Mouse (Mus musculus) thymus, adult 18-20 months (tissue): ENCODE results near the gene Nkg7.

ENCODE experiments used
- DNase-seq, 2 experiments: peaks; one replicate each; pipeline ENCODE4 v3.0.0; 2022; ENCODE audit warnings: mixed read lengths in 2 of 2

Gene Nkg7

DNA sequence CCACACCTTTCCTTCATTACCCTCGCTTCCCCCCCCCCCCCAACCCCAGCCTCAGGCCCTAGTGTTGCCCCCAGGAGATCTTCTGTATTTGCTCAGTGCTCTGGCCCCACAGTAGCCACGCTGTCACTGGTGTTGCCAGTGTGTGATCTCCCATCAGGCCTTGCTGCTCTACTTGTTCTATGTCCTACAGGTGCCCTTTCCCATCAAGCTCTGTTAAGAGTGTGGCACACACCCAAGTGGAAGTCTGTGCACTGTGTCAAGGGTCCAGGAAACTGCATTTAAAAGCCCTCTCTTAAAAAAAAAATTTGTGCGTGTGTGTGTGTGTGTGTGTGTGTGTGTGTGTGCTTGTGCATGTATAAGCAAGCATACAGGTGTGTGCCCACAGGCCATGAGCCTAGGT is 11.4 kb downstream of the Nkg7 start:
- no peak for DNase-seq

DNA sequence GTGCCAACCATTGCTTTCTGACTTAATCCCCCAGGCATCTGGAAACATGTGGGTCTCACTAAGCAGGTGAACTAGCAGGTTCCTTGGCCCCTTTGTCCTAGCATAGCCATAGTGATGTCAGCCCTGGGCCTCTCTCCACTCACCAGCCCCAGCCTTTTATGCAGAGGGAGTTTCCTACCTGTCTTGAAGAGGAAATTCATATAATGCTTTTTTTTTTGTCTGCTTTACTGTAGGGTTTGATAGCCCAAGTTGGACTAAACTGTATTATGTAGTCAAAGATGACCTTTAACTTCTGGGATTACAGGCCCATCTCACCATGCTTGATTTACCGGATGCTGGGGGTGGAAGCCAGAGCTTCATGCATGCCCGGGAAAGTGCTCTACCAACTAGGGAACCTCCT is 12.9 kb downstream of the Nkg7 start:
- DNase-seq: no peak

DNA sequence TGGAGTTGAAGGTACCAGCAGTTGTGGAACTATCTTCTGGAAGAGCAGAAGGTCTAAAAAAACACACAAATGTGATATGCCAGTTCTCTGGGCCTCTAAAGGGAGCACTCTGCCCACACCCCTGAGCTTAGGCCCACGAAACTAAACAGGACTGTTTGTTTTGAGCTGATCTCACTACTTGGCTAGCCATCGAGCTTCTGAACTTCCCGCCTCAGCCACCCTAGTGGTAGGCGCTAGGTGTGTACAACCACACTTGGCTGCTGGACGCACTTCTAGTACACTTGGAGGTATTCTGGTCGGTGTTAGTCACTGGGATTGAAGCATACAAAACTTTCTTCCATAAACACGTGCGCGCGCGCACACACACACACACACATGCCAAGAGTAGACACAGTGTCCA is 14.9 kb downstream of the Nkg7 start:
- DNase-seq: no peak

DNA sequence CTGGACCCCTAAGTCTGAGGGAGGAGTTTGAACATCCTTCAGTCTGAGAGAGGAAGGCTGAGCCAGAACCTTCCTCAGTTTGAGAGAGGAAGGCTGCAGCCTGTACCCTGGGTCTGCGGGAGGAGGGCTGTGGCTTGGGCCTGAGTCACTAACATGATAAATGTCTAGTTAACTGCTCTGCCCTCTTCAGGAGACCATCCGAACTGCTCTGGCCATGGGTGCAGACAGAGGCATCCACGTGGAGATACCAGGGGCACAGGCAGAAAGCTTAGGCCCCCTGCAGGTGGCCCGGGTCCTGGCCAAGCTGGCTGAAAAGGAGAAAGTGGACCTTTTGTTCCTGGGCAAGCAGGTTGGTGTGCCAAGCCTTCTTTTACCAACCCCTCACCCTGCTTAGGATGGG is 15.7 kb downstream of the Nkg7 start:
- no peak for DNase-seq

DNA sequence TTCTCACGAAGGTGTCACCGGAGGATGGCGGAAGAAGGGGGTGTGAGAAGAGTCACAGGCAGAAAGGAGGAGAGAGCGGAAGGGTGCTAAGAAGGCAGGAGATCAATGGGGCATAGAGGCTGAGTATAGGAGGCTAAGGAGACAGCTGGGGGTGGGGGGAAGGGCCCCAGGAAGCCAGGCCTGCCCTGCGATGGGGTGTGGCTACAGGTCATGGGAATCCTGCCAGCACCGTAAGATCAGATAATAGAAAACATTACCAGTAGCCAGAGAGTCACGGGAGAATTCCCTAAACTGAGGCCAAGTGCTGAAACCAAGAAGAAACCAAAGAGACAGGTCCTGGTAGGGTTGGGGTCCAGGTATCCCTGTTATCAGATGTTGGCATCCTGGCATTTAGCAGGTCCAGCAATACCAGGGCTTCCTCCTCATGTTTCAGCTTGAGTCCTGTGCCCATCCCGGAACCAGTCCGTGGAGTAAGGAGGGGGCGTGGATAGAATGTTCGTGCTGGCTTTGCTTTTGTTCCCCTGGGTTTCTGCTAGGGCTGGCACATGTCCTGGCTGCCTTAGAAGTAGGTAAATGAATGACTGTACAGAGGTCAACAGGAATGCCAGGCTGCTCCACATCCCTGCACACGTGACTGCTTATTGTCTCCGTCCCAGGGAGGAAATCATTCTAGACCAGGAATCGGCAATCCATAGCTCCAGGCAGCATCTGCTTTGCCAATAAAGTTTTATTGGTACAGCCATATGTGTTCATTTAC is 16.9 kb downstream of the Nkg7 start:
- DNase-seq: no peak

DNA sequence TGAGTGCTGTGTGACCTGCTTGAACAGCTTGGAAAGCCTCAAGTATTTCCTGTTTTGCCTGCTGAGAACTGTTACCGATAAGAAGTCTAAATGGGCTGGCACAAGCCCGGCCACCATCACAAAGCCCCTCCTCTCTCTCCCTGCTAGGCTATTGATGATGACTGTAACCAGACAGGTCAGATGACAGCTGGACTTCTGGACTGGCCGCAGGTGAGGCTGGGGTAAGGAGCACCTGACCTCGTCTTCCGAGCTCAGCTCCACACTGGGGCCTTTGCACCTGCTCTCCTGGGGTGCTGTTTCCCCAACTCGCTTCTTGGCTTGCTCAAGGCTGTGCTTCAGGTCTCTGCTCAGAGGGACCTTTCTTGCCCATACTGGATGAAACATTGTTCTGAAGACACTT is 17.5 kb downstream of the Nkg7 start:
- no peak for DNase-seq

DNA sequence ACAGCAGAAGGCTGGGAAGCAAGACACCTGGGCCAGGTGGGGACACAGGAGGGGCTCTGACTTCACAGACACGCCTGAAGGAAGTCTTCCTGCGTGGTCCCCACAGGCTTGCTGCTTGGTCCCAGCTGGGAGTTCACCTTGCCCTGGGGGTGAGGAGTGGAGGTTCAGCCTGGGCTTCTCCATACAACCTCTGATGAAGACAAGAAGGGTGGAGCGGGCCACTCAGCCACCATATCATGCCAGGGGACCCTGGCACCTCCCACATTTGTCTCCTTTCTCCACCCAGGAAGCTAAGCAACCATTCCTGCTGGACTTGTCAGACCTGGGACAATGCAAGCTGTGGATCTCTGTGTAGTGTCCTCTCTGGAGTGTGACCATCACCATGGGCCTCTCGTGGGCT is 26.0 kb downstream of the Nkg7 start, which contains the start of gene Vsig10l:
Gene Vsig10l, plus strand, starts transcription at position 301 of the 400 bp plus-strand sequence.
- DNase-seq: no peak

DNA sequence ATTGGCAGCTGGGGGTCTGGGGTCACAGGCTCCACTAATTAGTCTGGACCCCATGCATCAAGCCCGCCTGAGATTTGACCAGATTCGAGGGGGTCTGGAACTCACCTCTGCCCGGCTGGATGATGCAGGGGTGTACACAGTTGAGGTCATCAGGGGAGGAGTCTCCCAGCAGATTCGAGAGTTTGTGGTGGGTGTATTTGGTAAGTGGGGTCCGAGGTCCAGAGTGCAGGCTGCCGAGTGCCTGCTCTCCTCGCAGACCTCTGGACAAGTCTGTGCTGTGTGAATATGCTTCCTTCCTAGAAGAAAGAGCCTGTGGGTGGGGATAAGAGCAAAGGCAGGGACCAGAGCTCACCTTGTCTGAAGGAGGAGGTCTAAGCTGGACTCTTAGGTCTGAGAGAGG is 27.1 kb downstream of the Nkg7 start:
- no peak for DNase-seq

DNA sequence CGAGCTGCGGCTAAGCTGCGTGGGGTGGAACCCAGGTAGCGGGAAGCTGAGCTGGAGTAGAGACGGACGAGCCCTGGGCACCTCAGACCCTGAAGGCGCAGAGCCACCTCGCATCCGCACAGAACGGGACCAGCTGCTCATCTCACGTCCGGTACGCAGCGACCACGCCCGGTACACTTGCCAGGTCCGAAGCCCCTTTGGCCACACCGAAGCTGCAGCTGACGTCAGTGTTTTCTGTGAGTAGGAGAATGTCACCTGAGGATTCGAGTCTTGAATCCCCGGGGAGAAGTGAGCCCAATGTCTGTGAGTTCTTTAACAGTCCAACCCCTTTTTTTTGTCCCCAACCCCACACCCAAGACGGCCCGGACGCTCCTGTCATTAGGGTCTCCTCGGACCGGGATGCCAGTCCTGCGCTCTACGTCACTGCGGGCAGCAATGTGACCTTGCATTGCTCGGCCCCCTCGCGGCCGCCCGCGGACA is 28.0 kb downstream of the Nkg7 start:
- no peak for DNase-seq

DNA sequence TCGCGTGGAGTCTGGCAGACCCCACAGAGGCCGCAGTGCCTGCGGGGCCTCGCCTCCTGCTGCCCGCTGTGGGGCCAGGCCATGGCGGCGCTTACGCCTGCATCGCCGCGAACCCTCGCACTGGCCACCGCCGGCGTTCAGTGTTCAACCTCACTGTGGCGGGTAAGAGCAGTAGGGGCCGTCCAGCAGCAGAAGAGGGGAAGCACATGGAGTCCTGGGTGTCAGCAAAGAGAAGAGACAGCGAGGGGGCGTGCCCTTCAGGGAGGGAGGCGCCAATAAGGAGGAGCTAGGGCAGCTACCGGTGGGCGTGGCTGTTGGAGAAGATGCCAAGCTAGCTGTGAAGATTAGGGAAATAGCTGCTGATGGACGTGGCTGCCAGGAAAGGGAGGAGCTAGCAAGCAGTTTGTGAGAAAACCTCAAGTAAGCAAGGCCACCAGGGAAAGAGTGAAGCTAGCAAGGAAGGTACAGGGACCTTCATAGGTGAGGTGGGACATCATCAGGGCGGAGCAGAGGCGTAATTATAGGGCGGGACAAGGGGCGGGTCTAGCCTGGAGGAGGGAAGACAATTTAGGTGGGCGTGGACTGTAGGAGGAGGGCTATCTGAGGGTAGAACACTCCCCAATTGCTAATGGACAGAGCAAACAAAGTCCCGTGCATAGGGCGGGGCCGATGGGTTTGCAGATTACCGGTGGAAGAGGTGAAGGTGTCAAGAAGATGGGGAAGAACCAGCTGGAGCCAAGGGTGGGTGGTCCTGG is 28.6 kb downstream of the Nkg7 start:
- DNase-seq: peak; percentile 66 to 73

DNA sequence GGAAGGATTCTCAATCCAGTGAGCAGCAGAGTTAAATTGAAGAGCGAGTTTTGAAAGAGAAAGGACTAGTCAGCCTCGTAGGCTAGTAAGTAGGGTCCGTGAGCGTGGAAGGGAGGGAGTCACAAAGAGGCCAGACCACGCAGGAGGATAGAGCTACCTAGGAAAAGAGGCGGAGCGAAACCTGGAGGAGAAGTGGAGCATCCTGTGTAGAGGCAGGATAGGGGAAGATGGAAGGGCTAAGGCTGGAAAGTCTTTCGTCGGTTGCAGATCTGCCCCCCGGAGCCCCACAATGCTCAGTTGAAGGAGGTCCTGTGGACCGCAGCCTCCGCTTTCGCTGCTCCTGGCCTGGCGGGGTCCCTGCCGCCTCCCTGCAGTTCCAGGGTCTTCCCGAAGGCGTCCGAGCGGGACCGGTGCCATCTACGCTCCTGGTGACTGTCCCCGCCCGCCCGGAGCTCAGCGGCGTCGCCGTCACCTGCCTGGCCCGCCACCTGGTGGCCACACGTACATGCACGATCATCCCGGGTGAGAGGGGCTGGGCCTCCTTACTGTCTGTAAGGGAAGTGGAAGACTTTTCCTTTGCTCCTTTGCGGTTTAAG is 29.3 kb downstream of the Nkg7 start:
- DNase-seq: peak; percentile 60 to 62

DNA sequence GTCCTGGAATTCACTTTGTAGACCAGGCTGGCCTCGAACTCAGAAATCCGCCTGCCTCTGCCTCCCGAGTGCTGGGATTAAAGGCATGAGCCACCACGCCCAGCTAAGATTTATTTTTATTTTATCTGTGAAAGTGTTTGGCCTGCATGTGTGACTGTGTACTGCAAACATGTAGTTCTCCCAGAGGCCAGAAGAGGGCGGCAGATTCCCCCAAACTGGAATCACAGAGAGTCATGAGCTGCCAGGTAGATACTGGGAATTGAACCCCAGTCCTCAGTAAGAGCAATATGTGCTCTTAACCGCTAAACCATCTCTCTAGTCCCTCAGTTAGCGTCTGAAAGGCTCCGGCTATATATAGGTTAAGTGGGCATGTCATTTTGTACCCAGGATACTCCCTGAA is 33.5 kb downstream of the Nkg7 start:
- DNase-seq: no peak

DNA sequence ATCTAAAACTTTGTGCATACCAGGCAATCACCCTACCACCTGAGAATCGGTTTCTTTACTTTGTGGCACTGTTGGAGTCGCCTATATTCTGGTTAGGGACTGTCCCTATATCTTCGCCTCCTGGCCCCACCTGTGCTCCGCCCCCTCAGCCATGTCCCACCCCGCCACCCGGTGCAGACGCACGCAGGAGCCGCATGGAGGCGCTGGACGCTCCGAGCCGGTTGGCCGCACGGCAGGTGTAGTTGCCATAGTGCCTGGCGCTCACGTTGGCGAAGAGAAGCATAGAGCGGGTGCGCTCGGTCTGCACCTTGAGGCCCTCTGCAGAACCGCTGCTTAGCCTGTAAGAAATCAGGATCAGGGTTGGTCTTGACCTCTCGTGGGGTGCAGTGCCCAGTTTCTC is 38.8 kb downstream of the Nkg7 start:
- DNase-seq: no peak

DNA sequence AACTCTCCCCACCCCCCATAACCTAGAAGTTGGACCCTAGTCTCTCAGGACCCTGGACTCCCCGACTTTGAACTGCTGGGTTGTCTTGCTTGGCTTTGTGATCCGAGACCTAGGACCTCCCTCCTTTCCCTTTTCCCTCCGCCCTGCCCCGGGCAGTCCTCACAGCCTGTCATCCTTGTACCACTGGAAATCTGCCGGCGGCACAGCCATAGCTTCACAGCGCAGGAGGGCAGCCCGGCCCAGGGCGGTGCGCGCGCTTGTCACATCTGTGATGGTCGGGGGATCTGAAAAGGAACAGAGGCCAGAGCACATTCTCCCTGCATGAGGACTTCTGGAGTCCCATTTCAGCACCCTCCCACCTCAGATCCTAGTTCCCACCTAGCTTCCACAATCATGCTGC is 39.5 kb downstream of the Nkg7 start:
- no peak for DNase-seq

DNA sequence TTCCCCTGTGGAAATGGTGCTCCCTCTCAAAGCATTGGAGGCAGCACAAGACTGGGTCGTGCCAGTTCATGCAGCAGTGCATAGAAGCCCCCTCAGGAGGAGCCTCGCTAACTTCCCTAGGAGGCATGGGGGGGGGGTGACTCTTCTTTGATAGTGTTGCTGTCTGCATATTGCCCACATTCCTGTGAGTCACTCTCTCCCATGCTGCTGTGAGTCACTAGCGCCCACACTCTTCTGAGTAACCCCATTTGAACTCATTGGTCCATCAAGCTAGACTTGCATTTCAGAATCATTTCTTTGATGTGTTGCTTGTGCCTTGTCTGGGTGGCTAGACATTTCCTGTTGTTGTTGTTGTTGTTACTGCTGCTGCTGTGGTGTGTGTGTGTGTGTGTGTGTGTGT is 44.3 kb downstream of the Nkg7 start:
- no peak for DNase-seq

DNA sequence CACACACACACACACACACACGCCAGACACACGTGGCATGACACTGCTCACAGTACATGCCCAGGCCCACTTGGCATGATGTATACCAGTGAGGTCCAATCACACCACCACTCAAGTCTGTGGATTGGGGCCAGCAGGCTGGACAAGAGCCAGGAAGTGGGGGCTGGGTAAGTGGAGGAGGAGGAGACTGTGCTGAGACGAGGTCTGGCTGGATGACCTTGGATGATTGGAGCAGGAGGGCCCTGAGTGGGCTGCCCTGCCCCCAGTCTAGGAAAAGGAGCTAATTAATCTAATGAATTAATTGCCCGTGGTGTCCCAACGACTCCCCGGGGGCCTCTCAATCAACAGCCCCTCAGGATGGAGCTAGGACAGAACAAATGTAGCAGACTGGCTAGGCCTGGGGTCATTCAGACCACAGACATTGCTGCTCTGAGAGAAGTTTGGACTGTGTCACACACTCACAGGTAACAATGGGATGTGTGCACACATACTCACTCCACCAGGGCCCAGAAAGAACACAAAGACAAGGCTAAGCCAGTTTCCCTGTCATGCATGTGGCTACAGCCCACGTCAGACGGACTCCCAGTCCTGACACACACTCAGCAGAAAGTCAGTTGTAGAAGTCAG is 45.3 kb downstream of the Nkg7 start:
- DNase-seq: no peak

DNA sequence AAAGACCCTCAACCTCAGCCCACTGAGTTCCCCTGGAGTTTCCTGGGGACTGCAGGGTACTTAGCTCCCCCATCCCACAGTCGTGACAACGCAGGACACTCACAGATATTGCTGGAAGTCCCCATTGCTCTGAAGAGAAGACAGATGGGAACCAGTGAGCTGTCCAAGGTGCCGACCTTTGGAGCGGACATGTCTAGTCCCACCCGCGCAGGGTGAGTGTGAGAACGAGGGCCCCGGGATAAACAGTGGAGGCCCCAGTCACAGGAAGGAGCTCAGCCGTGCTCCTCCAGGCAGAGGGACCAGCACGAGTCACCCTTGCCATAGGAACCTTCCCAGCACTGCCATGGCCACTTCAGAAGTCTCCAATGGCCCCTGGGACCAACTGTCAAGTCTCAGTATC is 46.4 kb downstream of the Nkg7 start:
- no peak for DNase-seq
